Mouse (Mus musculus) heart, postnatal 0 days (tissue): ENCODE measurements around the gene Gm4491.

Experiments
- CTCF ChIP-seq: IDR thresholded peaks from 2 replicates; pipeline ENCODE4 v1.5.1; 2016; ENCODE audit warnings: antibody characterized with exemption, control low read depth, low read depth
- EP300 ChIP-seq: IDR thresholded peaks from 2 replicates; pipeline ENCODE4 v1.6.1; 2016; ENCODE audit warnings: antibody characterized with exemption, low read depth

DNA sequence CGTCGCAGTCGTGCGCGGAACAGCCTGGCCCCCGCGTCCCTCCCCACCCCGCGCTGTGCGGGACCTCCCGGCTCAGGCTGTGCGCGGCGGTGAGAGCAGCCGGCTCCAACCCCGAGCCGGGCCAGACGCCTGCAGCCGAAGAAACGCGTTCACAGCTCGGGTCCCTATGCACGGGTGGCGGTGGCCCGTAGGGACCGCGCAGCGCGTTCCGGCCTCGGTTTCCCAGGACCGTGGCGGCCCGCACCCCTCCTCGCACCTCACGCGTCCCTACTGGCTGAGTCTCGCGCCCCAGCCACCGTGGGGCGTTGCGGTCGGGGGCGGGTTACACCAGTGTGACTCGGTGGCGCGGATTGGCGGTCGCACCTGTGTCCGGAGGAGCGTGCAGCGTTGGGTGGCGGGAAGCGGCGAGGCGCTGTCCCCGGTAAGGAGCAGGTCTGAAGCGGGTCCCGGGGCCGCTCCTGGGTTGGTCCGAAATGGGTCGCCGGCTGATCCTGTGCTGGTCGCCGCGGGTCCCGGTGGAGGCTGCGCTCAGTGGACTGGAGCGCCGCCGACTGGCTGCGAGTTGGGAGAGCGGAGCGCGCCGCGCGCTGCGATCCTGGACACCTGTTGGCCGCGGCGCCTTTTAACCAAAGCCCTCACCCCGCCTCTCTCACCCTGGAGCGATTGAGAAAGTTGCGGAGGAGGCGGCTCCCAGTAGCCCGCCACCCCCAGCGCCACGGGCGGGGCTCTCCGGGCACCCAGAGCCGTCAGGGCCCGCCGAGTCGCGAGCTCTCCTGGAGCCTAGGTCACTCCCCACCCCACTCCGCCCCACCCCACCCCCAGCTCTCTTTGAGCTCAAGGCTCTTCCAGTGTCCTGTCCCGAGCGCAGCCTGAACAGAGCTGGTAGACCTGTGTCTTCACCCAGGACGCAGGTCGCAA, 11.3 kb downstream of the Gm4491 start, which contains the start of gene Gjb2:
- TF ChIP-seq CTCF (no peak), EP300 (no peak)
